Mouse (Mus musculus) right cerebral cortex, postnatal 25 days (tissue): ENCODE data around the gene 4930453N24Rik.
A peak's percentile ranks its signal among the peaks of the same experiment; 100 is the strongest.

Experiments
- DNase-seq: peaks from one replicate; pipeline ENCODE4 v3.0.0; 2022

4930453N24Rik gene

GRCm38 (mm10) chr16:64719096-64719495 is 51.9 kb downstream of the 4930453N24Rik start:
- no peak for DNase-seq

GRCm38 (mm10) chr16:64717814-64718213 is 53.1 kb downstream of the 4930453N24Rik start:
- DNase-seq, result no peak

- DNase-seq, result peak; percentile 80
Observed at GRCm38 (mm10) chr16:64711816-64712215, 59.1 kb downstream of the 4930453N24Rik start.
